Mouse (Mus musculus): ENCODE results near the gene B230217C12Rik.

Gene B230217C12Rik

DNA sequence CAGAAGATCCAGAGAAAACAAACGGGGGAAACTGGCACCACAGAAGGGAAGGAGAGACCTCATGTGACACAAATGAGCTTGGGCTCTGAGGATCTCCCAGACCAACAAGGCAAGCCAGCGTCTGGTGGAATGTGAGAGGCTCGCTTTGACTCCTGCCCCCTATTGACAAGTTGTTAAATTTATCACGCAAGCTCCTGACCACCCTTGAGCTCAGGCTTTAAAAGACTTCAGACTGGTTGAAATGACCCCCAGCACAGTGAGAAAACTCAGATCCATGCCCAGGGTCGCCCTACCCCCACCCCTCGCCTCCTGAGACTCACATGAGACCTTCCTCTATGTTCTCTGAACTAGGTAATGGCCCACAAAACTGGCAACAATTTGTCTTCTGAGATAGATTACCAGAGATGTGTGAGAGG is at the start of gene B230217C12Rik:
B230217C12Rik (plus strand) TSS at position 242 of the 416 bp plus-strand sequence.
- DNase-seq (ENCODE audit: extremely low spot score, low read depth, low spot score): peak; percentile 44

DNA sequence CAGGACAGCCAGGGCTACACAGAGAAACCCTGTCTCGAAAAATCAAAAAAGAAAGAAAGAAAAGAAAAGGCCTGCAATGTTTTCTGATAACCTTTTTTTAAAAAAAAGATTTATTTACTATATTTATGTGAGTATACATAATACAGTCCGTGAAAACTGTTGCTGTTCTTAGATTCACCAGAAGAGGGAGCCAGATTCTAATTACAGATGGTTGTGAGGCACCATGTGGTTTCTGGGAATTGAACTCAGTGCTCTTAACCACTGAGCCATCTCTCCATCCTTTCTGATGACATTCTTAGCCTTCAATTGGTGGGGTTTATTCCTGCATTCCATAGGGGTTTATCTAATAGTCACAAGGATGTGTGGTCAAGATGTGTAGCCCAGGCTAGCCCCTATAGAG is 47.4 kb upstream of the B230217C12Rik start:
- DNase-seq (ENCODE audit: extremely low spot score, low read depth, low spot score): no peak

DNA sequence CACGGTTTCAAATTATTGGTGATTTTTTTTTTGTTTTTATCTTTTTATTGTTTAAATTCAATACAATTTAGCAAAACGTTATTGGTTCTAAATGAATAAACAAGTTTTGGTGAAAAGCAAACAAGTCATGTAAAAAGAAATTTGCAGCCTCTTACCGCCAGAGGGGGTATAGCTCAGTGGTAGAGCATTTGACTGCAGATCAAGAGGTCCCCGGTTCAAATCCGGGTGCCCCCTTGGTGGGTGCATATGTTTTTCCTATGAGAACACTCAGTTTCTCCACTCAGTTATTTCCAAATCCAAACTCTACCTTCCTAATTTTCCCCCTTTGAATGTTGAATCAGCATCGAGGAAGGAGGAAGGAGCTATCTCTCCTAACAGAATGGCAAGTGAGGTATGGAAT is 43.7 kb upstream of the B230217C12Rik start:
- no peak for DNase-seq (ENCODE audit: extremely low spot score, low read depth, low spot score)

DNA sequence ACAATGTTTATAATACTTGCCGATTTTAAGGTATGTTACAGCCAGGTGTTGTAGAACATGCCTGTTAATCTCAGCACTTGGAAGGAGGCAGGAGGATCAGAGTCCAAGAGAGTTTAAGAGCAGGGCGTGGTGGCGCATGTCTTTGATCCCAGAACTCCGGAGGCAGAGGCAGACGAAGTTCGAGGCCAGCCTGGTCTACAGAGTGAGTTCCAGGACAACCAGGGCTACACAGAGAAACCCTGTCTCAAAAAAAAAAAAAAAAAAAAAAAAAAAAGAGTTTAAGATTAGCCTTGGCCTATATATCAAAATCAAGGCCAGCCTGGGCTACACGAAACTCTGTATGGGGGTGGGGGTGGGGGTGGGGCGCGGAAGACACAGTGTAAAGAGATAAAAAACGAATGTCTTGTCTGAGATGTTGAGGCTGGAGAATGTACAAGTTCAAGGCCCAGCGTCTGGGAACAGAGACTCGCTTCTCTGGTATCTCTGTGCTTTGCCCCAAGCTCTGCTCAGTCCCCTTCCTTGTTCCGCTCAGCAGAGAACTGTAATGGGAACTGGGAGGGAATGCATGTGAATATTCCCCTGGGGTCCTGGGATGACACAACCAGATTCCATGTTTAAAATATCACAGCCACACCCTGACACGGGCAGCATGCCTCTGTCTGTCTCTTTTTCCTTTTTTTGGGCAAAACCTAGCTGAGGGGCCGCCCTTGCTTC is 43.1 kb upstream of the B230217C12Rik start:
- DNase-seq (ENCODE audit: extremely low spot score, low read depth, low spot score): no peak

DNA sequence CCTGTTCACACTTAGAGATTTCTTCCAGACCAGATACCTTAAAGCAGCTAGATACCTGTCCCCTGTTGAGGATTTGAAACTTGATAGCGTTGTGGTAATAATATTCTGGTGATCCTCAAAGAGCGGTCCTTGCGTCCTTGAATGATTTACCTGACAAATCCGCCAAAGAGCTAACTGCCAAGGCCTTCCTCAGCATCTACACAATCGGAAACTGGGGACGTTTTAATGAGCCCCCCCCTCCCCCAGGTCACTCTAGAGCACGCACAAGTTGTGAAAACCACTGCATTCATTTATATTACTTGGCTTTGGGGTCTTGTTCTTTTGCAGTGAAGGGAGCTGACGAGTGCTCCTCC is 42.5 kb upstream of the B230217C12Rik start:
- DNase-seq (ENCODE audit: extremely low spot score, low read depth, low spot score): no peak

DNA sequence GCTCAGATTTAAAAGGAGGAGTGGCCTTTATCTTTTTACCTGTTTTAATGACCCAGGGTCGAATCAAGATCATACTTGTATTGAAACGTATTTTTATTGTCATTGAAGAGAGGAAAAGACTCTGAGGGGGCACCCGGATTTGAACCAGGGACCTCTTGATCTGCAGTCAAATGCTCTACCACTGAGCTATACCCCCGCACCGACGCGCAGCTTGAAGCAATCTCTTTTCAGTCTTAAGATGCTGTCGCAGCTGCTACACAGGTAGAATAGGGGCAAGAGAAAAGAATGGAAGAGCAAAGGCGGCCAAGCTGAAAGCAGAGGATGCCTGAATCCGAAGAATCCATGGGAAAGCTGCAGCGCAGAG is 41.8 kb upstream of the B230217C12Rik start, which contains the start of gene Lasp1:
Lasp1 (plus strand) TSS at position 219 of the 364 bp plus-strand sequence.
- no peak for DNase-seq (ENCODE audit: extremely low spot score, low read depth, low spot score)

DNA sequence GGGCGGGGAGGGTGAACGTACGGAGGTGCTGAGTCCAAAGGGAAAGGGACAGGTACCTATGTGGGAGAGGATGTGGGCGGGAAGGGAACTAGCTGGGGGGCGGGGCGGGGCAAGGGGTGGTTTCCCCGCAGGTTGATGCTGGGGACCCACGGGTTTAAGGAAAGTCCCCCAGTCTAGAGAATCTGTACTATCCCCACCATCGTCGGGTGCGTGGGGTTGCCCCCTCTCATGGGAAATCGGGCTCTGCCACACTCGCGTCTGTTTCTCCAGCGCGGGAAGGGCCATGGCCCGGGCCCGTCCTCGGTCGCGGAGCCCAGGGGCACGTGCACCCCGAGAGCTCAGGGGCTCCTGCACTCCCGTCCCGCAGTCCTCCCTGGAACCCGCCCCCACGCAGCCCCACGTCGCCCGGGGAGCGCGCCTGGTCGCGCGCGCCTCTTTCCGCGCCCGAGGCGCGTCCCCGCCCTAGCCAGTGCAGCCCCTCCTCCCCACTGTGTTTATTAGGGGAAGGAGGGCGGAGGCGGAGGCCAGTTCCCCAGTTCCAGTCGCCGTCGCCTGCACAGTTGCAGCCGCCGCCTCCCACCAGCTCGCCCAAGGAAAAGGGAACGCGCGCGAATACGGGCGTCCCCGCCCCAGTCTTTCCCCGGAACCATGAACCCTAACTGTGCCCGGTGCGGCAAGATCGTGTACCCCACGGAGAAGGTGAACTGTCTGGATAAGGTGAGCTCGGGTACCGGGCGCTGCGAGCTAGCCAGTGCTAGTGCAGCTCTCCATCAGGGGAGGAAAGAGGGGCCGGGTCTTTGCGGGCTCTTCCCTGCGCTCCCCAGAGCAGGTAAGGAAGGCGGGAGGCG is 41.2 kb upstream of the B230217C12Rik start:
- DNase-seq (ENCODE audit: extremely low spot score, low read depth, low spot score): no peak

DNA sequence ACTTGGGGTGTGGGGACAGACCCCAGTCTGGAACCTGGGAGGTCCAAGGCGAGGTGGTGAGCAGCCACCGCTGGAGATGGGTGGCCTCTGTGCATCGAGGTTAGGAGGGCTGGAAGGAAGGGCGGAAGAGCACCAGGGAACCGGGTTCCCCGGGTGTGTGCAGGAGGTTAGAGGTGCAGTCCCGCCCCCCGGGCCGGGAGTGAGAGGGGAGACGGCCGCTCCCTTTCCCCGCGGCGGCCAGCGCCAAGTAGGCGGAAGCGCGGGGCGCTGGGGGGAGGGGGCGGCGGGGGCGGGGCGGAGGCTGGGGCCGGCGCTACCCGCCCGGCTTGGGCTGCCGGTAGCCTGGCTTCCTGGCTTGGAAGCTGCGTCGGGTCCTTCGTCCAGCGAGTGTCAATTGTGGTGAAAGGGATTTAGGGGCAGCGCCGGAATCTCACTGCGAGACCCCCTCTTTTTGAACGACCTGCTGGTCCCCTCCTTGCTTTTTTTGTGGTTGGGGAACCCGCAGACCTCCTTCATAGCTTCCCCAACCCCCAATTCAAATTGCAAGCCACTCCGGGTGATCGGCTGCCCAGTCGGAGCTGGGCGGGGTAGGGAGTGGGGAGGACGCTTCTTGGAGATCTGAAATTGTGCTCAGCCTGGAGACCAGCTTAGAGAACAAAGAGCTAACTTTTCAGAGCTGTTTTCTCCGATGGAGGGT is 40.4 kb upstream of the B230217C12Rik start:
- no peak for DNase-seq (ENCODE audit: extremely low spot score, low read depth, low spot score)

DNA sequence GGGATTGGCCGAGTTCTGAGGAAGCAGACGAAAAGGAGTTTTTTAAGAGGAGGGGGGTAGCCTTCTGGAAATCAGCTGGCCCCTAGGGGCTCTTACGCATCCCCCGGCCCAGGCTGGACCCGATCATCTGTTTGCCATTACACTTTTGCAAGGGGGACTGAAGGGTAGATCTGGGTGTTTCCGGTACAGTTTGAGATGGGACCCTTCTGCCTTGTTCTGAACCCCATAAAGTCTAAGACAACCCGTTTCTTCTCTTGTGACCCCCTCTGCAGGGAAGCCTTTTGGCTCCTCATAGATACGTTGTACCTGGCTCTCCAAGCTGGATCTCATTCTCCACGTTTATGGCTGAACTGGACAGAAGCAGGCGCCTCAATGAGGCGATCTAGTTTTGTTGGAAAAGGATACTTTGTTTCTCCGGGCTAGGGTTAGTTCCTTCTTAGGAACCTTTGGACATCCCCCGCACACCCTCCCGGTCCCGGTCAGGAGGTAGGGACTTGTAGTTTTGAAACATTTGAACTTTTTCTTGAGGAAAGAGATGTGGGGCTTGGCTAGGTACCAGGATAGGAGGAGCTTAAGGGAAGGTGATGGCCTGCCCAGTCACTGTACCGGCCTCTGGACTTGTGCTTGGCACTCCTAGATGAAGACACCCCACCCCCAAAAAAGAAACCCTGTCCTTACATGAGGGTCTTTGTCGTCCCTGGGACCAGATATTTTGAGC is 39.7 kb upstream of the B230217C12Rik start:
- DNase-seq (ENCODE audit: extremely low spot score, low read depth, low spot score): no peak

DNA sequence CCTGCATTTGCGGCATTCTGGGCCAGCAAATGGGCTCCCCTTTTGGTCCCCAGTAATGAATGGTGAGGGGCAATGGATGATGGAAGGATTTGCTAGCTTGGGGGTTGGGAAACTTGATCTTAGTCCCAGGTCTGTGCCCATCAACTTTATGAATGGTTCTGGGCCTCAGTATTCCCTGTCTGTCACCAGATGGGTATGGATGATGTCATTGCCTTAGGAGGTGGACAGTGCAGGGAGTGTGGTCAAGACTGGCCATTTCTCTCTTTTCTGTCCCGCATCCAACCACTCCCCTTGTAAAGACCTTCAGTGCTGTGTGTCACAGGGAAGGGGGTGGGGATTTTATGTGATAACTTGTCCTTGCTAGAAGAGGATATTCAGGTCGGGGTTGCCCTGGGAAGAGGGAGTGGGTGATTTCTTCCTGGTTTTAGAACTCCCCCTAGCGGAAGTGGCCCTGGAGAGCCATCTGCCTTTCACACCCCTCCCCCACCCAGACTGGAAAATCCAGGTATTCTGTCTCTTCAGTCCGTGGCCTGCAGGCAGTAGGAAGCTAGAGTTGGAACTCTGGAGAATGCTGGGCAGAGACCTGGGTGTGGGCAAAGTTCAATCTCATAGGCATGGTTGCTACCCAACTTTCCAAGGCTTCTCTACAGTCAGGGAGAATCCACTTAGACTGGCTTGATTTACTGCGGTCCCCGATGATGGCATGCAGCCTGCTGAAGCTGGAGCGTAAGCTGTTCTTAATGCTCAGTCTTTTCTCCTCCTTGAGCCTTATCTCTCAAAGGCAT is 39.0 kb upstream of the B230217C12Rik start:
- no peak for DNase-seq (ENCODE audit: extremely low spot score, low read depth, low spot score)

DNA sequence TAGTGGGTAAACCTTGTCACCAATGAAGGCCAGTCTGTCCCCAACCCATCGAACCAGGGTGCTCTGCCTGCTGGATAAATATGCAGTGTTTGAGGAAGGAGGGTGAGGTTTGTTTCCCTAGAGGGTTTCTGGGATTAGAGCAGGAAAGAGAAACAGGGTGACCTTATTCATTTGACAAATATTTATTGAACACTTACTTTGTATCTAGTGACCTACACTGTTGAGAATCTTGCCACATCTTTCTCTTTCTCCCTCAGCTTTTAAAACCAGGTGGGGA is 38.4 kb upstream of the B230217C12Rik start:
- no peak for DNase-seq (ENCODE audit: extremely low spot score, low read depth, low spot score)

DNA sequence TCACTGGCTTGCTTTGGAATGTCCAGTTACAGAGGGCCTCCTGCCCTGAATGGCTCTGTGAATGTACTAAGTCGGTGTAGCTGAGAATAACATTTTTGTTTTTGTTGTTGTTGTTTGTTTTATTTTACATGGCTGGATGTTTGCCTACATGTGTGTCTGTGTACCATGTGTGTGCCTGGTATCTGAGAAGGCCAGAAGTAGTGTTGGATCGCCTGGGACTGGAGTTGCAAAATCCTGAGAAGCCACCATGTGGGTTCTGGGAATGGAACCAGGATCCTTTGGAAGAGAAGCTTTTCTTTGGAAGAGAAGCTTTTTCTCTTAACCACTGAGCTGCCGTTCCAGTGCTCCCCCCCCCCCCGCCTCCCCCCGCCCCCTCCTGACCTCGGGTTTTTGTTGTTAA is 38.1 kb upstream of the B230217C12Rik start:
- DNase-seq (ENCODE audit: extremely low spot score, low read depth, low spot score): no peak

DNA sequence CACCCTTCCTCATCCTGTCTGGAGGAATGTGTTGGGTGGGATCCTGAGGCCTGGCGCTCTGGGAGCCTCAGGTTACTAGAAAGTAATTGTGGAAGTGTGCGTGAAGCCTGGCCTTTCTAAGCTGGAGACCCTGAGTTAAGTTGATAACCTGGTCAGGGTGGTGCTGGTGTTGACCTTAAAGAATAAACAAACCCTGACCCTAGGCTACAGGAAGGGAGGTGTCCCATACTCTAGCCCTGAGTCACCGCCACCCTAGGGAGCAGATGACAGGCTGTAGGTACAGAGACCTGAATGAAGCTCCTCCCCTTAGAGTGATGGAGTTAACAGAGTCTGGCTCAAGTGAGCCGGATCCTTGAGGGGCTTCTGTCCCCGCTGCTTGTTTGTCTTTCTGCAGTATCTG is 36.7 kb upstream of the B230217C12Rik start:
- no peak for DNase-seq (ENCODE audit: extremely low spot score, low read depth, low spot score)

DNA sequence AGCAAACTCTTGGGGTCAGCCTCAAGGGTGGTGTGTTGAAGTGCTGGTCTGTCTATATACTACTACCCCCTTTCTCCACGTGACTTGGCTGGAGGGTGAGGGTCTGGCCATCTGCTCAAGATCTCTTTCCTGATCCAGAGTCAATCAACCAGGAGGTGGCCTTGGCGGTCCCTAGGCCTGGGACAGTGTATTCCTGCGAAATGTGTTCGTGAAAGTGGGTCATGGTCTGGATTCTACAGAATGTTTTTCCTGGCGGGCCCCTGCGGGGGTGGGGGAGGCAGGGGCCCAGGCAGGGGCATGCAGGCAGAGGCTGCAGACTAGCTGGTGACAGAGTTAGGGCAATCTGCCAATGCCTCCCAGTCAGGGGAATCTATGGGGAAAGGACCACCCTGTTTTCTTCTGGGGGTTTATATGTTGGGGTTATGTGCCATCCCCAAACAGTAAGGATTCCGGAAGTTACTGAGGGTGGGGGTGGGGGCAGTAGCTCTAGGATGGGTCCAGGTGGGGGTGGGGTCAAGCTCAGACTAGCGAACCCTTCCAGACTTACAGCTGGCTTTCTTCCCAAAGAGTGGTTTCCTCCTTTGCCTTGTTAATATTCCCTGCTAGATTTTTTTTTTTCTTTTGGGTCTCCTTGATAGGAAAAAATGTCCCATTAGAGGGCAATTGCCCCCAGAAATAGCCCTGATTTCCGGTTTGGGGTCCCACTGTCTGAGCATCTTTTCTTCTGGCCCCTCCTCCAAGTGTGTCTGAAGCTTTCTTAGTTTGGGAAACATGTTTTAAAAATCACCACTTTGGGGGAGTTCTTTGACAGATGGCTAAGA is 35.5 kb upstream of the B230217C12Rik start:
- no peak for DNase-seq (ENCODE audit: extremely low spot score, low read depth, low spot score)

DNA sequence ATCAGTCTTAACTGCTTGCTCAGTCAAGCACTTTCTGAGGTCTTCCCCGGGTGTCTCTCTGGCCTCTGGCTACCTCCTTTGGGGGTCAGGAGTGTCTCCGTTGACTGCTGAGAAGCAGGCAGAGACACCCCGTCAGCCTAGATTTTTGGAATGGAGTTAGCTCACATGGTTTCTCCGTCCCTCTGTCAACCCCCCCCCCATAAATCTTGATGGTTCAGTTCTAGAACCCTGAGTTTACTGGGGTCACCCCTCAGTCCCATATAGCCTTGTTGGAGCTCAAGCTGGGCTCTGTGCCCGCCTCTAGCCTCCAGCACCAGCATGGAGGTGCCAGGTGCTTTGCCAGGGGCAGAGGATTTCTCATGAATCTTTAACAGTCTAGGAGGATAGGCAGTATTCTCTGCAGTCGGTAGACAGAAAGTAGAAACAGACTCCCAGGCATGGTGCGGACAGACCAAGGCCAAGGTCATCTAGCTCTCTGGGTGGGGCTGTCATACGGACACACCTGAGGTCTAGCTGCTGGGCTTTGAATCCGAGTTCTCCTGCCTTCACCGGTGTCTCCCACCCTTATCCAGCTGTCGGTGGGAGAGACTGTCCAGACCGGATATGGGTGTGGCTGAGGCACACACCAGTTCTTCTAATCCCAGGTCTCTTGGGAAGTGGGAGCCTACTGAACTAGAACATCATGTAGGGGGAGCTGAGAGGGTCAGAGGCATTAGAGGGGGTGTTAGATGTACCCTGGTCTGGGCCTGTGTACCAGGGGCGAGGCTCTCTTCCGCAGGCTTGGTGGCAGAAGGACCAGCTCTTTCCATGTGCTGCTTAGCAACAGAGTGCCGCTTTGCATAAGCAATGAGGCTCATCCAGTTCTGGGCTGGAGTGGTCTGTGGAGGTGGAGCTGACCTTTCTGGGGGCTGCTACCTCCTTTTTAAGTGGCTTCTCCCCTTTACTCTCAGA is 34.6 kb upstream of the B230217C12Rik start:
- no peak for DNase-seq (ENCODE audit: extremely low spot score, low read depth, low spot score)

DNA sequence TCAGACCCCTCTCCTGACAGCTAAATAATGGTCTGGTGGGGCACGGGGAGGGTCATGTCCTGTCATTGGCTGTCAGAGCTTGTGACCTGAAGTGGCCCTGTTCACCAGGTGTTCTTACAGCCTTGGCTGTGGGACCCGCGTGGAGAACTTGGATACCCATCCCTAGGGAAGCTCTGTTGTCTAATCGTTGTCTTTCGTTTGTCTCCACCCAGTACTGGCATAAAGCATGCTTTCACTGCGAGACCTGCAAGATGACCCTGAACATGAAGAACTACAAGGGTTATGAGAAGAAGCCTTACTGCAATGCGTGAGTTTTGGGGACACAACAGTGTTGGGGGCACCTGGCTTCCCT is 34.0 kb upstream of the B230217C12Rik start:
- DNase-seq (ENCODE audit: extremely low spot score, low read depth, low spot score): no peak

DNA sequence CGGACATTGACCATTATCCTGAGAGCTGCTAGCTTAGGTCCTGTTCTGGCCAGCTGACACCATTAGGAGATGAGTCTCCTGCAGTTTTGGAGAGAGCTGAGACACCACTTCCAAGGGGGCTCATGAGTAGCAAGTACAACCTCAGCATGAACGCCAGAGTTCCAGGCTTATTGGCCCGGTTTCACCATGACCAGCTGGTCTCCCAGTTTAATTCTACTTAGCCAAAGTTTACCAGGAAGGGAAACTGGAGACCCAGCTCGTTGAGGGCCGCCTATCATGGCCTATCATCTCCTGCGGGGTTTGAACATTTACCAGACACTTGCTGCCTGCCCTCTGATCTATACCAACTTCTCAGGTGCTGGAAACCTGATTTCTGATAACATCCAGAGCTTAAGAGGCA is 33.0 kb upstream of the B230217C12Rik start:
- DNase-seq (ENCODE audit: extremely low spot score, low read depth, low spot score): no peak

DNA sequence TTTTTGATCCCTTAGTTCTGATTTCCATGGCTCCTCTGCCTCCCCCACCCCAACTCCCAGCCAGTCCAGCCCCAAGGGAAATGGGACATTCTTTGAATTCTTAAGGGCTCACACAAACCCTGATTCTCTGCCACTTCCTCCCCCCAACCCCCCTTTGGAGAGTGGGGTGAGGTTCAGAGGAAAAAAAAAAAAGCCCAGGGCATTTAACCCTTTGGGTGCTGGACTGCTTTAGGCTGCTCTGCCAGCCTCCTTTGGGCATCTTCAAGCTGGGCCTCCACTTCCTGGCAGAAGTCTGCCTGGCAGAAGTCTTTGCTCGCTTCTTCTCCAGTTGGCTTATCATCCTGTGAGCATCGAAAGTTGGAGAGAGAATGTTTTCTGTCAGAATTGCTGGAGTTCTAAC is 32.5 kb upstream of the B230217C12Rik start:
- DNase-seq (ENCODE audit: extremely low spot score, low read depth, low spot score): no peak
